Mouse (Mus musculus) embryonic facial prominence, embryonic 12.5 days (tissue): ENCODE measurements around the gene Tk2. TPM values are rescaled to one million over a fixed set of nuclear protein-coding genes. Genes with fewer than 3 reads are reported as not detected.
A peak's percentile ranks its signal among the peaks of the same experiment; 100 is the strongest.
"Not testable (repeated sequence)": the region's sequence is repeated elsewhere in the genome, so short reads cannot be mapped to it uniquely, and the experiment has no call there.

ENCODE experiments used
- ATAC-seq: fragments of 200-750 bp; cut with Nextera tagmentation; 2 replicates; pipeline ENCODE4 v1.8.0; 2017; ENCODE audit not compliant: insufficient number of reproducible peaks, insufficient read depth, low FRiP score, low TSS enrichment
- H3K27ac ChIP-seq: fragments of 300-500 bp; sonication (generic); 2 replicates; pipeline ENCODE4 v1.5.1; 2016; ENCODE audit warnings: mild to moderate bottlenecking
- H3K27me3 ChIP-seq: fragments of 300-500 bp; sonication (generic); 2 replicates; pipeline ENCODE4 v1.6.1; 2016; ENCODE audit warnings: mild to moderate bottlenecking, moderate library complexity
- H3K36me3 ChIP-seq: fragments of 300-500 bp; sonication (generic); 2 replicates; pipeline ENCODE4 v1.6.1; 2016; ENCODE audit warnings: mild to moderate bottlenecking
- H3K4me1 ChIP-seq: fragments of 300-500 bp; sonication (generic); 2 replicates; pipeline ENCODE4 v1.6.1; 2016
- H3K4me2 ChIP-seq: fragments of 300-500 bp; sonication (generic); replicated peaks from 2 replicates; pipeline ENCODE4 v1.6.1; 2016; ENCODE audit warnings: mild to moderate bottlenecking, moderate library complexity
- H3K4me3 ChIP-seq: fragments of 300-500 bp; sonication (generic); 2 replicates; pipeline ENCODE4 v1.5.1; 2016; ENCODE audit warnings: mild to moderate bottlenecking
- H3K9ac ChIP-seq: fragments of 300-500 bp; sonication (generic); 2 replicates; pipeline ENCODE4 v1.6.1; 2016; ENCODE audit warnings: mild to moderate bottlenecking, moderate library complexity
- H3K9me3 ChIP-seq: fragments of 300-500 bp; sonication (generic); 2 replicates; pipeline ENCODE4 v1.6.1; 2016; ENCODE audit warnings: mild to moderate bottlenecking, moderate library complexity
- WGBS: fragments of 180-500 bp; shearing (Covaris S2); methylation state at CpG from one replicate; pipeline ENCODE4 v1.1.7; 2016; 5-methylcytosine and 5-hydroxymethylcytosine counted together
- polyA plus RNA-seq: library from polyadenylated mRNA; unstranded; fragments of >200 nt; fragmentation: Nextera tagmentation; extraction: Ambion mirVana; gene quantifications from 2 replicates; pipeline ENCODE4 v1.2.1, GENCODE M21; 2016

Gene Tk2
- 23.7 and 24.4 TPM in 2 replicates for polyA plus RNA-seq

- ATAC-seq = peak; percentile 80
- WGBS = under 1% methylated on average over 28 of the region's 28 CpGs
- Histone ChIP-seq H3K27ac (no peak within 1 kb of the TSS; the same call in 1 of the 2 replicates), H3K4me1 (peaks cover 18% of the 10 kb centered on the region), H3K36me3 (peaks cover 7% of the 10 kb centered on the region), H3K9me3 (no peaks in the 10 kb centered on the region), H3K4me3 (peak within 1 kb of the TSS; percentile 85), H3K27me3 (no peaks in the 10 kb centered on the region), H3K4me2 (peak within 1 kb of the TSS; percentile 81), H3K9ac (peak within 1 kb of the TSS; percentile 75)
Measured at GRCm38 (mm10) chr8:104248276-104248675, at the start of gene Tk2. TSS of gene Tk2 (minus strand) at chr8:104248558.

- Histone ChIP-seq H3K4me3 (no peak overlapping the region), H3K36me3 (no peaks in the 10 kb centered on the region), H3K27ac (no peak overlapping the region), H3K4me2 (no peak overlapping the region), H3K27me3 (no peaks in the 10 kb centered on the region), H3K9ac (no peak overlapping the region), H3K9me3 (no peaks in the 10 kb centered on the region), H3K4me1 (no peaks in the 10 kb centered on the region)
- ATAC-seq = no peak
- WGBS = 83% methylated on average over 1 of the region's 1 CpGs
Measured at GRCm38 (mm10) chr8:104294396-104294795, 46.0 kb upstream of the Tk2 start.

- not testable (repeated sequence) for H3K27me3 ChIP-seq, ATAC-seq, H3K9me3 ChIP-seq, H3K4me2 ChIP-seq, H3K4me1 ChIP-seq, H3K36me3 ChIP-seq, H3K4me3 ChIP-seq, H3K9ac ChIP-seq, H3K27ac ChIP-seq
- 86% methylated on average over 12 of the region's 12 CpGs for WGBS
Measured at GRCm38 (mm10) chr8:104293081-104293480, 44.7 kb upstream of the Tk2 start, which contains the start of gene Cmtm2a. TSS of gene Cmtm2a (minus strand) at chr8:104293181.

- peaks cover 6% of the 10 kb centered on the region for H3K36me3 ChIP-seq
- no peaks in the 10 kb centered on the region for H3K9me3 ChIP-seq
- no peaks in the 10 kb centered on the region for H3K4me1 ChIP-seq
- no peak for ATAC-seq
- H3K4me3 ChIP-seq = no peak overlapping the region
- WGBS = 89% methylated on average over 6 of the region's 6 CpGs
- no peak overlapping the region for H3K27ac ChIP-seq
- no peak overlapping the region for H3K9ac ChIP-seq
- no peaks in the 10 kb centered on the region for H3K27me3 ChIP-seq
- no peak overlapping the region for H3K4me2 ChIP-seq
Measured at GRCm38 (mm10) chr8:104268937-104269440, 20.6 kb upstream of the Tk2 start.

GRCm38 (mm10) chr8:104268368-104268767 lies 20.0 kb upstream of the Tk2 start:
- no peak for ATAC-seq
- H3K4me1 ChIP-seq = no peaks in the 10 kb centered on the region

GRCm38 (mm10) chr8:104264271-104264935 lies 16.0 kb upstream of the Tk2 start:
- WGBS = 94% methylated on average over 22 of the region's 22 CpGs
- ATAC-seq = not testable (repeated sequence)

More at GRCm38 (mm10) chr8:104268368-104268767, 20.0 kb upstream of the Tk2 start:
- Histone ChIP-seq H3K27ac (no peak overlapping the region), H3K36me3 (peaks cover 12% of the 10 kb centered on the region), H3K4me3 (no peak overlapping the region), H3K27me3 (no peaks in the 10 kb centered on the region), H3K9me3 (no peaks in the 10 kb centered on the region), H3K4me2 (no peak overlapping the region), H3K9ac (no peak overlapping the region)

GRCm38 (mm10) chr8:104261802-104262201 lies 13.4 kb upstream of the Tk2 start:
- ATAC-seq, H3K27me3 ChIP-seq, H3K4me3 ChIP-seq, H3K4me2 ChIP-seq, H3K4me1 ChIP-seq, H3K27ac ChIP-seq, H3K9me3 ChIP-seq, H3K9ac ChIP-seq: not testable (repeated sequence)
- H3K36me3 ChIP-seq = peaks cover 45% of the 10 kb centered on the region
- WGBS = 91% methylated on average over 5 of the region's 5 CpGs

More at GRCm38 (mm10) chr8:104264271-104264935, 16.0 kb upstream of the Tk2 start:
- H3K9ac ChIP-seq, H3K4me2 ChIP-seq, H3K4me3 ChIP-seq, H3K27me3 ChIP-seq, H3K9me3 ChIP-seq, H3K27ac ChIP-seq, H3K4me1 ChIP-seq: not testable (repeated sequence)
- peaks cover 21% of the 10 kb centered on the region for H3K36me3 ChIP-seq

GRCm38 (mm10) chr8:104253016-104253415 lies 4.7 kb upstream of the Tk2 start:
- H3K9me3 ChIP-seq = no peaks in the 10 kb centered on the region
- WGBS = 80% methylated on average over 3 of the region's 3 CpGs
- H3K27ac ChIP-seq = no peak overlapping the region
- H3K36me3 ChIP-seq = peaks cover 10% of the 10 kb centered on the region
- H3K4me3 ChIP-seq = no peak overlapping the region
- H3K9ac ChIP-seq = no peak overlapping the region
- peaks cover 7% of the 10 kb centered on the region for H3K4me1 ChIP-seq
- H3K27me3 ChIP-seq = no peaks in the 10 kb centered on the region
- H3K4me2 ChIP-seq = no peak overlapping the region
- ATAC-seq = no peak

GRCm38 (mm10) chr8:104251461-104251860 lies 3.1 kb upstream of the Tk2 start:
- no peaks in the 10 kb centered on the region for H3K36me3 ChIP-seq
- H3K27me3 ChIP-seq = no peaks in the 10 kb centered on the region
- no peaks in the 10 kb centered on the region for H3K9me3 ChIP-seq
- under 1% methylated on average over 7 of the region's 7 CpGs for WGBS
- peak overlapping the region; percentile 69 for H3K4me2 ChIP-seq
- H3K9ac ChIP-seq = peak overlapping the region; percentile 61; the same call in 1 of the 2 replicates
- peak overlapping the region; percentile 64 for H3K4me3 ChIP-seq
- ATAC-seq = peak; percentile 12; the same call in 1 of the 2 replicates
- peaks cover 18% of the 10 kb centered on the region for H3K4me1 ChIP-seq
- 0 out of 2 replicates have a peak overlapping the region, but pooled peaks have one; percentile 79 for H3K27ac ChIP-seq

GRCm38 (mm10) chr8:104250439-104251367 lies 2.3 kb upstream of the Tk2 start, which contains the start of gene Cklf:
TSS of gene Cklf (plus strand) at chr8:104250861.
- H3K9ac ChIP-seq = peak within 1 kb of the TSS; percentile 61
- H3K9me3 ChIP-seq = no peaks in the 10 kb centered on the region
- no peaks in the 10 kb centered on the region for H3K36me3 ChIP-seq
- peaks cover 18% of the 10 kb centered on the region for H3K4me1 ChIP-seq
- H3K27ac ChIP-seq = peak within 1 kb of the TSS; percentile 79
- H3K4me2 ChIP-seq = peak within 1 kb of the TSS; percentile 69
- H3K27me3 ChIP-seq = no peaks in the 10 kb centered on the region
- peak; percentile 80 for ATAC-seq
- H3K4me3 ChIP-seq = peak within 1 kb of the TSS; percentile 64
- 4% methylated on average over 41 of the region's 41 CpGs for WGBS

- Histone ChIP-seq H3K36me3 (peaks cover 1% of the 10 kb centered on the region; the same call in 1 of the 2 replicates), H3K9me3 (no peaks in the 10 kb centered on the region), H3K4me3 (no peak overlapping the region), H3K27me3 (no peaks in the 10 kb centered on the region), H3K9ac (no peak overlapping the region), H3K4me2 (no peak overlapping the region), H3K4me1 (peaks cover 18% of the 10 kb centered on the region), H3K27ac (no peak overlapping the region)
- ATAC-seq = no peak
- 86% methylated on average over 7 of the region's 7 CpGs for WGBS
Measured at GRCm38 (mm10) chr8:104249442-104249996, 1.2 kb upstream of the Tk2 start.
